Mouse (Mus musculus) hindlimb bud, embryonic 11.5 days (tissue): Measurements from ENCODE around the gene Camk1d.
"Not testable (repeated sequence)": the region's sequence is repeated elsewhere in the genome, so short reads cannot be mapped to it uniquely, and the experiment has no call there.

Experiments used
- DNase-seq: peaks from one replicate; pipeline ENCODE4 v3.0.0-alpha.2; 2012; ENCODE audit warnings: low read depth, low spot score; ENCODE audit errors: extremely low spot score

Gene Camk1d

DNA sequence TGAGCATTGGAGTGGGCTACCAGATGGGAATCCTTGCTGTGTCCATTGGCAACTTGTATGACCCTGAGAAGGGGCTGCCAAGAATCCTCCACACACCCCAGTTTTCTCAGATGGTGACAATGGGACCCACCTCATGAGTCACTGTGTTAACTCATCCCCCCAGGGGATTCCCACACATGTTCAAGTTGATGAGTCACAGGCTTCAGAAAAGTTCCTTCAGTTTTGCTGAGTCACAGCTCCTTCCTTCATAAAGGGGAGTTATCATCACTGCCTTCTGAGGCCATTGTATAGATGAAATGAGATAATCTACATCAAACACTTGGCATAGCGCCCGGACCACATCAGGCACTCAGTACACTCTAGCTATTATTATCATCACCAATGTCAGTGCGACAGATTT lies 99.4 kb downstream of the Camk1d start:
- no peak for DNase-seq

DNA sequence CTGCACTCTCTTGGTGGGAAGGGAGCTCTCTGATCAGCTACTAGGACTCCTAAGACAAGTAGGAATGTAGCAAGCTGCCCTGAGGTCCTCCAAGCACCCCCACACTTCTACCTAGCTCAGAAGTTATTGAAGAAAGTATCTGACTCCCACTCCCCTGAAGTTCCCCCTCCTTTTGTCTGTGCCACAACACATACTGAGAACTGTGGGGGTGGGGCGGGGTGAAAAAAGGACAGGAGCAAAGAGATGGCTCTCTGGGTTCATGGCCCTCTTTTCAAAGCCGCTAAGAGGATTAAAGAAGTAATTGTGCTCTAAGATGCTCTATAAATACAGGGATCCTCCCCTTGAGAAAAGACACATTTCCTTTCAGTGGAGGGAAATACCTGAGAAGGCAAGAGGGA lies 100.0 kb downstream of the Camk1d start:
- no peak for DNase-seq

DNA sequence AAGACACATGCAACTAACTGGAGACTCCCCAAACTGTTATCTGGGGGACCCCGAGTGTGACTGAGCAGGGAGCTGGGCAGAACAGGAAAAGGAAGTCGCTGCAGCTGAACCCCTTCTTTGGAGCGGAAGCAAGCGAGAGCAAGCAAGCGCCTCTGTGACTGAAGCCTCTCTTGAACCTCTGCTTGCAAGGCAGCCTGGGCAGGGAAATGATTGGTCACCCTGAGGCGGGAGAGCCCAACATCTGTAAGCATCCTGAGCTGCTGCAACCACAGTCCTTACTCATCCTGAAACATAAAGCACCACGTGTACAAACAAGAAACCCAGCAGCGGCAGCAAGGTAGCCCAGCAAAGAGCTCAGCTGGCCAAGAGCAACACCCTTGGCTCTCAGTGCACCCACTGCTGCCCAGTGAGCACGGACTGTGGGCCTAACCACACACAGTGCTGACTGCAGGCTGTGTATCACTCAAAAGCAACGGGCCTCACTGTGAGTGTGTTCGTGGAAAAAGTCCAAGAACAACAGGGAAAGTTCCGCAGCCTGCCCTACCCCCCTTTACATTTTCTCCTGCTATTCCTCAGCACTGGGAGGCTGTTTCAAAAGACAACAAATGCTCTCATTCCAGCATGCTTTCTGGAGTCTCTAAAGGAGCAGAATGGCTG lies 100.5 kb downstream of the Camk1d start:
- no peak for DNase-seq

DNA sequence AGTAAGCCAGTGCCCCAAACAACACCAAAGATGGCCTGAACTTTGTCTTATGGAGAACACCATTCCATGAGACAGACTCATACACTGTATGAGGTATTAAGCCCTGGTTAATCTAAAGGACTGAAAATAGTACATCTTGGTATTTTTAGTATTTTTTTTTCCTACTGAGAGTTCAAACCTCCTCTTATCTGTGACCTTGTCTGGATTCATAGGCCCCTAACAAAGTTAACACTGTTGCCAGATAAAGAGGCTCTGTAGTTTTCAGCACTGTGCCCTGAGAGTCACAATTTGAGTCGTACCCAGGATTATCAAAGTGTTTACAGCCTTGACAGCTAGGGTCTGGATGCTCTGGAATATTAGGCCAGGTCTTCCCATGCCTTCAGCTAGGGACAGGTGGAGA lies 102.7 kb downstream of the Camk1d start:
- DNase-seq, result no peak

DNA sequence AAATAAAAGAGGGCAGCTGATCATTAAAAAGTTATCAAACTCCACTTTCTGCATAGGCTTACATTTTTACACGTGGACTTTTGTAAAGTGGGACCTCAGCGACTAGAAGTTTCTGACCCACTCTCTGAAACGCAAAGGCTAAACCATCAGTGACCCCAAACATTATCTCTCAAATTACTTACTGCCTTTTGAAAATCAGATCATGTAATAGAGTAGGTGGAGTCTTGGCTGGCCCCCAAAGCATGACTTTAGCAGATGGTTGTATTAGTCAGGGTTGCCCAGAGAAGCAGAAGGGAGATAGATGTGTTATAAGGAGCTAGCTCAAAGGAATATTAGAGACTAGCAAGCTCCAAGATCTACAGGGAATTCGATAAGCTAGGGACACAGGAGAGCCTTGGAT lies 103.8 kb downstream of the Camk1d start:
- DNase-seq, result no peak

DNA sequence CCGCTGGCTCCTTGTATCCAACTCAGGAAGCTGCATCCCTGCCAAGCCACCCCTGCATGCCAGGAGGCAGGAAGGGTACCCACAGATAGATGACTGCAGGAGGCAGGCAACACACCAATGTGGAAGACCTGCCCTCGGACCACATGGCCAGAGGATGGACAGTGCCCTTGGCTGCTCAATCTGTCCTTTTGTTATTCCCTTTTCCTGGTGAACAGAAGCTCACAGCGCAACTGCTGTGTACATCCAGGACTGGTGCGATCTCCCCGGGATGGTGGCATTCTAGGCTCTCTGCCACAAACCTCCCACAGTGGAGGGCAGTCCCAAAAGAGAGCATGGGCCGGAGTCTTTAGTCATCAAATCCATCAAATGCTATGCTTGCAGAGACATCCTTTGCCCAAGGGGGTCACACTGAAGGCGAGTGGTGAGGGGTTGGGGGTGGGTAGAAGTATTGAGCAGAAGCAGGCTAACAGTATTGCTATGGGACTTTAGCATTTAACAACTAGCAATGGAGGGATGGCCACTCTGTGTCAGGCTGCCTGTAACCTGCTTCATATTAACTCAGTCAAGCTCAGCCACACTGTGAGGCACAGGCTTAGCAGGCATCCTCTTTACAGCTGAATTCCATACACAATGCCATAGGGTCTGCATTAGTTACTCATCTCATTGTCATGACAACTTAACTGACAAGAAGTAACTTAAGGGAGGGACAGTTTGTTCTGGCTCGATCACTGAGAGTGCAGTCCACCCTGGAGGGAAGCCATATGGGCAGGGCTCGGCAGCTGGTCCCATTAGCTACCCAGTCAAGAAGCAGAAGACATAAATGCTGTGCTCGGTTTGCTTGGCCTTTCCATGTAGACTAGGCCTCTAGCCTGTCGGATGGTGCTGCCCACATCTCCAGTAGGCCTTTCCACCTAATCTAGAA lies 106.1 kb downstream of the Camk1d start:
- no peak for DNase-seq

DNA sequence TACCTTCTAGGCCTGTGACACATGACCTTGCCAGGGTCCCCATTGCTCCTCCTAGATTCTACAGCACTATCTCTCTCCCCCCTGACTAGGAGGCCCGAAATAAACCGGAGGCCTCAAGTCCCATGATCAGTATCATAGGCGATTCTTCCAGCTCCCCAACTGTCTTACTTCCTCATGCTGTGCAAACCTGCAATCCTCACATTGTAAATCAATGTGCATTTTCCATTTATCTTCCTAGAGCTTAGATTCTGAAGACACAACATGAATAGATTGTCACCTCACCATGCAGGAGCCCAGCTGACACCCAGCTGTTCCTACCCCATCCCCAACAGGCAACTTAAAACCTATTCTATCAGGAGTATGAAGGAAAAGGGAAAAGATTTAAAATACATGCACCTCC lies 108.5 kb downstream of the Camk1d start:
- no peak for DNase-seq

DNA sequence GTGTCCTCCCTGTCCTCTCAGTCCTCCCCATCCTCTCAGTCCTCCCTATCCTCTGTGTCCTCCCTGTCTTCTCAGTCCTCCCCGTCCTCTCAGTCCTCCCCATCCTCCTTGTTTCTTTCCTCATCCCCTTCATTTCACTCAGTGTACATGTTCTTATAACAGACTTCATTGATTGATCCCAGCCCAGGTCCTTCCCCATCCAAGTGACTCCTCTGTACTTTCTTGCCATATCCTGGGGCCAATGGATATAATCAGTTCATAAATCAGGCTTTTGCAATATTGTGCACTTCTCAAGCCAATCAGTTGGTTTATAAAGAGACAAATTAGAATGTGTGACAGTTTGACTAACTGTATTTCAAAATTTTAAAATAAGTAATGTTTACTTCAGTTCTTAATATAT lies 112.3 kb downstream of the Camk1d start:
- DNase-seq, result no peak

DNA sequence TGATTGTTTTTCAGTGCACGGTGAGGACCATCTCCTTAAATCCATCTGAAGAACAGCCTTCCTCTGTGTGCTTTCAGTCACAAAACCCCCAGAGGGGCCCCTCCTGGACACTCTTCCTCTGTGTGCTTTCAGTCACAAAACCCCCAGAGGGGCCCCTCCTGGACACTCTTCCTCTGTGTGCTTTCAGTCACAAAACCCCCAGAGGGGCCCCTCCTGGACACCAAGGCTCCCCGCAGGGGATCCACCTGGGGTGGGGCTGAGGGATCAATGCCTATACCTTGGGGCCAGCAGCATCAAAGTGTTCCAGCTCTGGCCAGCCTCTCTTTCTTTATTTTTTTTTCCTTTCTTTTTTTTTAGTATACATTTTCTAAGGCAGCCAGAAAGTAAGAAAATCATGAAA lies 113.1 kb downstream of the Camk1d start:
- not testable (repeated sequence) for DNase-seq

DNA sequence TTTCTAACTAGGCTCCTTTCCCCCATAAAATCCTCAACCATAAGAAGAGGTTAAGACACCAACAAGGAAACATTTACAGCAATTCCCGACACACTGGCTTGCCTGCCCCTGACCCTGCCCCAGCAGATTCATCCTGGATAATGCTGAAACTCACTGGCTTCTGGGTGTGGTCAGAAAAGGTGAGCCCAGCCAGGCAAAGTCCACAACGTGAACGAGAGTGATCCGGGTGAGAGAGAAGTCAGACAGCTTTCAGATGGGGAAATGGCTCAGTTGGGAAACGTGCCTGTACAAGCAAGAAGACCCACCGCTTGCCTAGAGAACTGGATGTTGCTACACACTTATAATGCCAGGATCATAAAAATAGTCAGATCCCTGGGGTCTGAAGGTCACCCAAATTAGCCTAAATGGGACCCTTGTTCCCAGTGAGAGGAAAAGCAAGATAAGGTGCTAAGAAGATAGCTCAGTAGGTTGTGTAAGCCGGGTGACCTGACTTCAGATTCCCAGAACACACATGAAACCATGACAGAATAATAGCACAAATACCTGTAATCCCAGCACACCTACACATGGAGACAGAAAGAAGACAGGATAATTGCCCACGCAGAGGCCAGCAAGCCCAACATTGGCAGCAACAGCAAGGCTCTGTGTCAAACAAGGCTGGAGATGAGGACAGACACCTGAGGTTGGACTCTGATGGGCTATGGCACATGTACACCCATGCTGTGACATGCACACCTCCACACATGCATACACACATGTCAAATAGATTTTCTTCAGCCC lies 113.9 kb downstream of the Camk1d start:
- no peak for DNase-seq

DNA sequence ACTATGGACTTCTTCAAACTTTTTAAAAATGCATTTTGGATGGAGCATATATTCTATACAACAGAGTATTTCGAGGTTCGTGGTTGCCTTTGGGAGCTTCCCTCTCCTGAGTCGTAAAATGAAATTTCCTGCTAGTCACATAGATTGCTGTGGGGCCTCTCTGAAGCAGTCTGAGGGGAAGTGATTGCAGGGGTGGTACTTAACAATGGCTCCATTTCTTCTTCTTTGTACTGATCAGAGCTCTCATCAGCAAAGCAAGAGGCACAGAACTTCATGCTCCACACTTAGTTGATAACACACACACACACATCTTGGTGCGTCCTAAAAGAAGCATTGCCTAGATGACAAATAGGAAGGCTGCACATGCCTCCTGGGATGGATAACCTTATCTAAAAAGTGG lies 114.6 kb downstream of the Camk1d start:
- no peak for DNase-seq

DNA sequence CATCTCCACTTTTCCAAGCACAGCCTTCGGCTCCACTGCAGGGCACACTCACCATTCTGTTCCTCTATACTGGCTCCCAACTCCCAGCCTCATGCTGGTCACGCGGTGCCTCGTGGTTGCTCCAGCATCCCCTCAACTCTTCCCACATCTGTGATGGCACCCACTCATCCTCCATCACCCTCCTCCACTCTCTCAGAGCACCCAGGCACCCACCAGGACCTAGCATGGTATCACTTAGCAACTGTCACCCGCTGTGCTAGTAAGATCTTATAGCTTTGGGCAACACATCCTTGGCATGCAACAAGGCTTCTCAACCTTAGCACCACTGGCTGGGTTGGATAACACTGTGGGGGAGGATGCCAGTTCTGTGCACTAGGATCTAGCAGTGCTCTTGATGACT lies 115.8 kb downstream of the Camk1d start:
- DNase-seq, result no peak

DNA sequence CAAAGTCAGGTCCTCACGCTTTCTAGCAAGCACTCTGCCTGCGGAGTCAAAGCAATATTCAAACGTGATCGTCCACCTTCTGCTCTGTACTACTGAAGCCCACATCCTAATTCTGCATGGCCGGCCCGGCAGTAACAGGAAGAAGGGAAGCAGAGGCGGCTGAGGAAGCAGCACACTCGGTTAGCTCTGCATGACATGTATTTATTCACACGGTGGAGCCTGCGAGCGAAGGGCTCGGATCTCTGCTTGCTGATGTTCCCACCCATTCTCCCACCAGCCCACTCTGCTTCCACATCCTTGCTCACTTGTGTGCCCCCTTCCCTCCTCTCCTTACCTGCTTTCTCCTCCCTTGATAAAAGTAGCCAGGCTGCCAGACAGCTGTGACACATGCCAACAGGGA lies 117.4 kb downstream of the Camk1d start:
- DNase-seq, result no peak

DNA sequence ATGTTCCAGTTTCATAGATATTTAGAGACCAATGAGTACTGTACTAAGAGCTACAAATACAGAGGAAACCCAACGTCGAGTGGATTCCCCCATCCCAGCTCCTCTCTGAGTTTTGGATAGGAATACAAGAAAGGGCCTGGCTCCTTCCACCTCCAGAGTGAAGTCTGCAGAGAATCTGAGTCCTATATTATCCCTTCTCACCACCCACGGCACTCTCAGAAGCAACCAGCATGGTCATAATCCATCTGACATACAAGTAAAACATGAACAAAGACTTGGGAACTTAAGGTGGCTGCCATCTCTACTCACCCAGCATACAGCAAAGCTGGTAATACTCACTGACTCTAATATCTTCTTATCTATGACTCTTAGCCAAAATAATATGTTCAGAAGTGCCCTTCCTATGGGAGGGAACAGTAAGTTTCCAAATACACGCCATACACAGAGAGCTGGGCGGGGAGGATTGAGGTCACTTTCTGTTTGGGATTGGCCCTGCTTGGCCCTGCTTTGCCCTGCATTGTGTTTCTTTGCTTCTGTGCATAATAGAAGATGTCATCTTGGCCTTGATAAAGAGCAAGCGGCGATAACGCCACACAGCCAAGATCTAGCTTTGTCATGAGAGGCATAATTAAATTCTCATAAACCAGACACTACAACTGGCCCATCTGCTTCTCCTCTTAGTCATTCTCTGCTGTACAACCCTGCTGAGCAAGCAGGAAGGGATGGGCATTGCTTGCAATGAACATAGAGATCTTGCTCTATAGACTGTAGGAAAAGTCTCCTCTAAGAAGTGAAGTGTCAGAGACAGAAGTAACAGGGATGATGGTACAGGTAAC lies 118.7 kb downstream of the Camk1d start:
- DNase-seq, result no peak

DNA sequence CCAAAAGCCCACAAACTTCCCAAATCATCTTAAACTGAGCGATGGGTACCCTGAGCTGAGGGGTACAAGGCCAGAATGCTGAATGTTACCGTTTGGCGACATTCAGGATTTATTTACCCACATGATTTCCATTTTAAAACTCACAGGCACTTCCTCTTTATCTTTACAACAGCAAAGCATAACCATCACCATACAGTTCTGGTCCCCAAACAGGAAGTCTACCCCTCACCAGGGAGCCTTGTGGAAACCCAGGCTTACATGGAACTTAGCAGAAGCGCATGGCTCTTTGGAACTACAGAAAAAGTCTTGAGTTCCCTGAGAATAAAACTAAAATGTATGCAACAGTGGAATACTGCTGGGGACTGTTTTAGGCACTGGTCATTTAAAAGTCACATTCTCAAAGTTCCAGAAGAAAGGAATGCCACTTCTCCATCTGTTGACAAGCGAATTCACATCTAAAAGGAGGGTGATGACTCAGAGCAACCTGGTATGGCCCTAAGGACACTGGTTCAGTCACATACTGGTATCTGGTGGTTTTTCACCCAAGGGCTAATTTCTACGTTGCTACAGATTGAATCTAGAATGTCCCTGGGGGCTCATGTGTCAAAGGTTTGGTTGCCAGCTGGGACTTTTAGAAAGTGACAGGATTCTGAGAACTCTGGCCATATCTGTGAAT lies 121.7 kb downstream of the Camk1d start:
- DNase-seq, result no peak

DNA sequence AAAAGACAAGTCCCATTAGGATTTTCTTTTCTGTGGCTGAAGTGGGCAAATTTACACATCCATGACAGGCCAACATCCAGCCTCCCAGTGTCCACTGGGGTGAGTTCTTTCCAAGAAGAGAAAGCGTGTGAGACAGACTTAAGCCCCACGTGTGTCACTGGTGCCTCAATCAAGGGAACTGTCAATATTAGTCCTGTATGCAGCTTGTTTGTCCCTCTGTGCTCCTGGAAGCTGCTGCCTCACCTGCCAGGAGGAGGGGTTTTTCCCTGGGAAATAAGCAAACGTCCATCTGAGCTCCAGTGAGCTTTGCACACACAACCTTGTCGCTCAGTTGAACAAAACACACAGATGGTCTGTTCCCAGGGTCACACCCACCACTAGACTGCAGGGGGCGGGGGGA lies 124.2 kb downstream of the Camk1d start:
- DNase-seq, result no peak

DNA sequence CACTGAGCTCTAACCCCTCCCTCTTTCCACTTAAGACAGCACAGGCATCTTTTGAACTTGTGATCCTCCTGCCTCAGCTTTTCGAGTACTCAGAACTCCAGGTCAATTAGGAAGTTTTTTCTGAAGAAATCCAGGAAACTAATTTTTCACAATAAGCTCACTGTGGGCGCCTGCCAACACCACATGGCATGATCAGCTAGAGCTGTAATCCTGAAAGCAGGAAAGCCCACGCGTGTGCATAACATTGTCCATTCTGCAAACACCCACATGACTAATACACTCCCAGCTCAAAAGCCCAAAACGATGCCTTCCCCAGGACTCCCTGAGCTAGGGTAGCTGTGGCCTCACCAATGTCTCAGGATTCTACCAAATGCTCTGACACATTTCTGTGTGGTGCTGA lies 125.2 kb downstream of the Camk1d start:
- no peak for DNase-seq

DNA sequence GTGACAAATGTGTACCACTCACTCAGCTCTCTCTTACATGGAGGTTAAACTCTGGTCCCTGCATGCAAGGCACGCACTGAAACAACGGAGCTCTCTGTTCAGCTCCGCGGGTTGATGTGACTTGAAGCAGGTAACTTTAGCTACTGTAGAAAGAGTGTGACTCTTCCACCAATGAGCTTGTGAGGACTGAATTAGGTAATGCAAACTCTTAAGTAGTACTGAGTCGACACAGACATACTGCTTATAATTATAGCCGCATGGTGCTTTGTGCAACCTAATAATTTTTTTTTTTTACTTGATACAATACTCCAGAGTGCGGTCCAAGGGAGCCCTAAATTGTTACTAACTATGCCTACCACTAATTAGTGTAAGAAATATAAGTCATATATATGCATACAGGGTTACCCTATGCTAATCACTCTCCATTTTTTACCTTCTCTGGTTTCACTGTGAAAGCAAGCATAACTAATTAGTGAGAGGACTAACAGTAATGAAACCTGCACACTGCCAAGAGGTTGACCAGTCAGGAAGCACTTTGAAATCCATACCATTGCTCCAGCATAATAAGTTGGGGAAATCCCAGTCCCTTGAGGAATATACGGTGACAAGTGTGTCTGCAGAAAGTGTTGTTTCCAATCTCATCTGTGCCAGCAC lies 125.9 kb downstream of the Camk1d start:
- DNase-seq, result no peak

DNA sequence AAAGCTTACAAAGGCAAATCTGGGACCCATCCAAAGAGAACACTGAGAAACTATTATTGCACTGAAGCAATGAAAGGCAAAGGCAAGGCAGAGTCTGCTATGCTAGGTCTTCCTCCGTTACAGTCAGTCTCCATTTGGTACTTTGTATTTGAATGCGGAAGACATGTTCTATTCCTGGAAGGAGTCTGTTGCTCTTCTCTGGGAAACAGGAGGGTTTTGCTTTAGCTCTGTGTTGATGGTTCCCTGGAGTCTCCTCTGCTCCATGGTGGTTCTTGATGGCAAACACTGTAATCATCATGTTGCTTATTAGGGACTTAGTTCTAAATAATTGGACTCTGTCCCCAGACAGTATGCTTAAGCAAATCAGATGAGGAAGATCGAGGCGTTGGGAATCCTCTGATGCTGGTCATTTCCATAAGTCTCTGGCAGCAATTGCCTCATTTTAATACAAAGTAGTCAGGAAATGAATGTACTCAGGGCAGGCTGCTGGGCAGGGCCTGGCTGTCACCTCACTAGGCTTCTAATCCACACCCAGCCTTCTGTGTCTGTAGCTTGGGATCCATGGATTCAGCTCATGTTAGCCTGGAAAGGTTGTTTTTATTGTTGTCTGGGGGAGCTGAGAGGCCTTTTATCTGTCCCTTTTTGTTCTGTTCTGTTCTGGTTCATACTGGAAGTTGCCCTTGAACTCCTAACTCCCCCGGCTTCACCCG lies 129.8 kb downstream of the Camk1d start:
- DNase-seq, result no peak
